Mouse (Mus musculus) stomach, postnatal 0 days (tissue): ENCODE data around the gene A4galt. TPM values are rescaled to one million over a fixed set of nuclear protein-coding genes. Genes with fewer than 3 reads are reported as not detected.

Experiments
- ATAC-seq: fragments of 200-750 bp; cut with Nextera tagmentation; 2 replicates; pipeline ENCODE4 v1.8.0; 2017; ENCODE audit not compliant: low FRiP score, low TSS enrichment
- DNase-seq: peaks from one replicate; pipeline ENCODE4 v3.0.0-alpha.2; 2016; ENCODE audit warnings: low spot score
- H3K27ac ChIP-seq: fragments of 300-500 bp; sonication (generic); replicated peaks from 2 replicates; pipeline ENCODE4 v1.5.1; 2014; ENCODE audit warnings: mild to moderate bottlenecking, control low read depth
- H3K27me3 ChIP-seq: fragments of 300-500 bp; sonication (generic); 2 replicates; pipeline ENCODE4 v1.6.1; 2014; ENCODE audit warnings: low read length; ENCODE audit not compliant: control insufficient read depth, insufficient read depth
- H3K36me3 ChIP-seq: fragments of 300-500 bp; sonication (generic); 2 replicates; pipeline ENCODE4 v1.6.1; 2014; ENCODE audit warnings: low read length, mixed read lengths; ENCODE audit not compliant: control insufficient read depth, insufficient read depth
- H3K4me1 ChIP-seq: fragments of 300-500 bp; sonication (generic); replicated peaks from 2 replicates; pipeline ENCODE4 v1.6.1; 2014; ENCODE audit warnings: antibody characterized with exemption; ENCODE audit not compliant: control insufficient read depth, insufficient read depth
- H3K4me2 ChIP-seq: fragments of 300-500 bp; sonication (generic); replicated peaks from 2 replicates; pipeline ENCODE4 v1.6.1; 2014; ENCODE audit warnings: low read depth, mild to moderate bottlenecking, control low read depth, moderate library complexity
- H3K4me3 ChIP-seq: fragments of 300-500 bp; sonication (generic); 2 replicates; pipeline ENCODE4 v1.5.1; 2014; ENCODE audit warnings: low read depth, low read length, control low read depth
- H3K9ac ChIP-seq: fragments of 300-500 bp; sonication (generic); 2 replicates; pipeline ENCODE4 v1.6.1; 2014; ENCODE audit warnings: mild to moderate bottlenecking, low read length, control low read depth, mixed read lengths
- H3K9me3 ChIP-seq: fragments of 300-500 bp; sonication (generic); 2 replicates; pipeline ENCODE4 v1.6.1; 2016; ENCODE audit warnings: low read length; ENCODE audit not compliant: control insufficient read depth
- CTCF ChIP-seq: IDR thresholded peaks from 2 replicates; pipeline ENCODE4 v1.5.1; 2016; ENCODE audit warnings: antibody characterized with exemption, low read depth, mild to moderate bottlenecking, moderate library complexity
- EP300 ChIP-seq: optimal IDR thresholded peaks from 2 replicates; pipeline ENCODE3; 2016; ENCODE audit warnings: antibody characterized with exemption
- WGBS: fragments of 180-500 bp; shearing (Covaris S2); extraction: QIAGEN DNeasy Blood & Tissue Kit; methylation state at CpG from one replicate; pipeline ENCODE4 v1.1.7; 2014; 5-methylcytosine and 5-hydroxymethylcytosine counted together
- polyA plus RNA-seq: library from polyadenylated mRNA; unstranded; fragments of >200 nt; fragmentation: Nextera tagmentation; extraction: Ambion mirVana; gene quantifications from 2 replicates; pipeline ENCODE4 v1.2.1, GENCODE M21; 2015

The A4galt gene
- polyA plus RNA-seq, 1 experiment from 2014 or later = 23.0 TPM

DNA sequence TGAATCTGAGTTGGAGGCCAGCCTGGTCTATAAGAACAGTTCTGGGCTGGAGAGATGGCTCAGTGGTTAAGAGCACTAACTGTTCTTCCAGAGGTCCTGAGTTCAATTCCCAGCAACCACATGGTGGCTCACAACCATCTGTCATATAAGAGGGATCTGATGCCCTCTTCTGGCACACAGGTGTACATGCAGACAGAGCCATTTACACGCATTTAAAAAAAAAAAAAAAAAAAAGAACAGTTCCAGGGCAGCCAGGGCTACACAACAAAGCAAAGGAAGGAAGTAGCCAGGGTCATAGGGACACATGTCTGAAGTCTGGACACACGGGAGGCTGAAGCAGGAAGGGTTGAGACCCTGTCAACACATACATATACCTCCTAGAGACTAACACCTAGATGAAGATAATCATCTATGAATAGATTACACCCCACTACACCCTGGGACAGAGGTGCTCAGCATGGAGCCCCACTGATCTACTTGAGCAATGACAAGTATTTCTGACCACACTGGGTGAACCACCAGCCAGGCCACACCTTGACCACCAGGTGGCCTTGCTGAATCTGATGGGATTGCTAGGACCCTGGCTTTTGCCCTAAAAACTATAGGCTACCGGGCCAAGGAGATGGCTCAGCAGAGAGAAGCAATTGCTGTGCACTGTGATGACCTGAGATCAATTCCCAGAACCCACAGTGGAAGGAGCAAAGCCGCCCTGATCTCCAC is 9.5 kb downstream of the A4galt start:
- no peaks in the 10 kb centered on the region for H3K36me3 ChIP-seq
- no peak overlapping the region for H3K4me3 ChIP-seq
- no peaks in the 10 kb centered on the region for H3K9me3 ChIP-seq
- no peak overlapping the region for H3K27ac ChIP-seq
- no peak overlapping the region for H3K4me2 ChIP-seq
- H3K4me1 ChIP-seq = no peaks in the 10 kb centered on the region; the same call in 1 of the 2 replicates
- H3K27me3 ChIP-seq = no peaks in the 10 kb centered on the region
- TF ChIP-seq CTCF = peak; percentile 28; the same call in 1 of the 2 replicates
- TF ChIP-seq EP300 = no peak
- no peak overlapping the region for H3K9ac ChIP-seq
- DNase-seq (no peak), ATAC-seq (0 out of 2 replicates have a peak, but pooled peaks have one; percentile 24)
- WGBS = 85% methylated on average over 4 of the region's 4 CpGs

DNA sequence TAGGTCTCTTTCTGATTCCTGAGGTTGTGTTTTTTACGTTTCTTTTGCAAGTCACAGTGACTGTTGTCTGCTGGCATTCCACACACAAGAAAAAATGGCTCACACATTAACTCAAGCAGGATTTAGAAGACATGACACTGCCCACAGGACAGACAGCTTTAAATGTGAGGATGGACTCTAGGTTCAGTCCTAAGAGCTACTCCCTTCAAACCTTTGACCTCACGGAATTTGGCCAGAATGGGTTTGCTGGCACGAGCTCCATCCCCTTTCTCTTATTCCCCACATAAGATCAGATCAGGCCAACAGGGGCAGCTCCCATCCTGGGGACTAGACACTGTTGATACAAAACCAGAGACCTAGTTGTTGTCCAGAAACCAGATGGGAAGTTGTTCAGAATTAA is 10.1 kb downstream of the A4galt start:
- Histone ChIP-seq H3K9me3 (no peaks in the 10 kb centered on the region), H3K27ac (no peak overlapping the region), H3K4me3 (no peak overlapping the region), H3K9ac (no peak overlapping the region), H3K27me3 (no peaks in the 10 kb centered on the region), H3K36me3 (no peaks in the 10 kb centered on the region), H3K4me2 (no peak overlapping the region), H3K4me1 (no peaks in the 10 kb centered on the region; the same call in 1 of the 2 replicates)
- no peak for DNase-seq
- no peak for TF ChIP-seq CTCF
- TF ChIP-seq EP300 = no peak
- no peak for ATAC-seq
- WGBS = 80% methylated on average over 3 of the region's 3 CpGs

DNA sequence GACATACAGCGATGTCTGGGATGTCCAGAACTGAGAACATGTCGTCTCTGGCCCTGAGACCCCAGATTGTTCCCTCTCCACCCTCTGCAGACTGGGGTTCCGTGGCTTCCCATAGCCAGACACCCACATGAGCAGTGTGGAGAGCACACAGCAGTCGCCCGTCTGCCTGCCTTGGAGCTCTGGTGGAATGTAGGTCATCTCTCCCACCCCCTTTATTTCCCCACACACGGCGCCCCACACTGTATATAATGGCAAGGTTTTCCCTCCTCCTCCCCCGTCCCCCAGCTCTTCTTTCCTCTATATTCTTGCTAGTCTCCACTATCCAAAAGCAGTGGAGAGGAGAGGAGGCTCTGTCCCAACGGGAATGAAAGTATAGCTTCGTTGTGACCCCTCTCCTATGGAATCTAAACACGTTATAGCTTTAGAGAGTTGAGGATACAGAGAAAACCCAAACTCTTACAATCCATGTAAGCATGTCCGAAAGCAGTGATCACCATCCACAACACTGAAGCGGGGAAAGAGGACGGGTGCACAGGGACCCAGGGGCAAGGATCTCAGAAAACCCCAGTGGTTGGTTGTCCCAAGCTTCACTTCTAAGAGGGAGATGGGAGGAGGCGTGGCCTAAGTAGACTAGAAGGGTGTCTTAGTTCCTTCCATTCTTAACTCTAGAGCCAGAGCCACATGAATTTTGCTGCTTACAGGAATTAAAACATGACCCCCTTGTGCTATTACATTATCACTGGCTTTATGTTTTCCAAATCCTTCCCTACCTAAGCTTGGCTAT is 13.9 kb downstream of the A4galt start:
- Histone ChIP-seq H3K36me3 (no peaks in the 10 kb centered on the region), H3K9me3 (no peaks in the 10 kb centered on the region), H3K27me3 (no peaks in the 10 kb centered on the region), H3K4me3 (no peak overlapping the region), H3K4me1 (peaks cover 2% of the 10 kb centered on the region), H3K9ac (peak overlapping the region; percentile 27; the same call in 1 of the 2 replicates), H3K4me2 (peak overlapping the region; percentile 14; the same call in 1 of the 2 replicates), H3K27ac (peak overlapping the region; percentile 40; the same call in 1 of the 2 replicates)
- 56% methylated on average over 15 of the region's 15 CpGs for WGBS
- TF ChIP-seq CTCF = no peak
- TF ChIP-seq EP300 = no peak
- no peak for DNase-seq
- ATAC-seq = no peak

- H3K9ac ChIP-seq = no peak overlapping the region
- peak; percentile 45 for DNase-seq
- H3K27ac ChIP-seq = 0 out of 2 replicates have a peak overlapping the region, but pooled peaks have one; percentile 40
- no peak overlapping the region for H3K4me3 ChIP-seq
- TF ChIP-seq CTCF = no peak
- TF ChIP-seq EP300 = no peak
- H3K4me2 ChIP-seq = no peak overlapping the region
- H3K36me3 ChIP-seq = no peaks in the 10 kb centered on the region
- ATAC-seq = peak; percentile 59; the same call in 1 of the 2 replicates
- peaks cover 2% of the 10 kb centered on the region for H3K4me1 ChIP-seq
- no peaks in the 10 kb centered on the region for H3K27me3 ChIP-seq
- H3K9me3 ChIP-seq = no peaks in the 10 kb centered on the region
- WGBS = 14% methylated on average over 1 of the region's 1 CpGs
Observed at GRCm38 (mm10) chr15:83236824-83237223, 14.8 kb downstream of the A4galt start.

DNA sequence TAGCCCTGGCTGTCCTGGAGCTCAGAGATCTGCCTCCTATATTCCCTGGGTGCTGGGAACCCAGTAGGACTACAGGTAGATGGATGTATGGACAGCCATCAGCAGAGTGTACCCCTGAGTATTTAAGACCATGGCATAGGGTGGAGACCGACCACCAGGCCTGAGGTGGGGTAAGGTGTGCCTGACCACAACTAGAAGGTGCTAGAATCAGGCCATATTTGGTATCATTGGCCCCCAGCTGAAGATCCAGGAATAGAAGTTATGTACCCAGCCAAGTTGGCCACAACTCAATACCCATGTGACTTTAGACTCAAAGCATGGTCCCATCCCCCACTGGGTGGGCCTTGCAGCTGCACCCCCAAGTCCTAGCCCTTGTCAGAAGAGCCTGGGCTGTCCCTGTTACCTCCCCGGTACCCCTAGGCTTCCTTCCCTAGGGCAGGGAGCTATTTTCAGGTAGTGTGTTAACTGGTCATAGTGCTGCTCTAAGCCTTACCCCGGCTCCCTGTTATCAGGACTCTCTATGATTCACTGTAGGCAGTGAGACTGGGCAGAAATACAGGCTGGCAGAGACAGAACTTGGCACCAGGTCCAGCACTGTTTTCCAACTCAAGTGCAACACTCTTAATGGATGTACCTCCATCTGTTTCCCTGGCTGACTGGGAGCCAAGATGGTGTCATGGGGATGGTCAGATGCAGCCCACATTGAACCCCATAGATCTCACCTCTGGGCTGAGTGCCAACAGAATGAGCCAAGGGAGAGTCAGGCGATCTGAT is 18.2 kb downstream of the A4galt start:
- ATAC-seq (peak; percentile 70), DNase-seq (peak; percentile 63)
- TF ChIP-seq EP300 (no peak), CTCF (no peak)
- no peaks in the 10 kb centered on the region for H3K9me3 ChIP-seq
- peak overlapping the region; percentile 75 for H3K27ac ChIP-seq
- H3K4me1 ChIP-seq = peaks cover 2% of the 10 kb centered on the region
- no peak overlapping the region for H3K4me2 ChIP-seq
- no peaks in the 10 kb centered on the region for H3K36me3 ChIP-seq
- WGBS = 65% methylated on average over 4 of the region's 4 CpGs
- H3K27me3 ChIP-seq = no peaks in the 10 kb centered on the region
- no peak overlapping the region for H3K9ac ChIP-seq
- H3K4me3 ChIP-seq = no peak overlapping the region
